Mouse (Mus musculus): ENCODE results near the gene Hc. TPM values are rescaled to one million over a fixed set of nuclear protein-coding genes. Genes with fewer than 3 reads are reported as not detected.

The Hc gene
- 0.10 and 0.25 TPM in 2 replicates for polyA plus RNA-seq (2016; fragmentation: Nextera tagmentation; extraction: Ambion mirVana)

DNA sequence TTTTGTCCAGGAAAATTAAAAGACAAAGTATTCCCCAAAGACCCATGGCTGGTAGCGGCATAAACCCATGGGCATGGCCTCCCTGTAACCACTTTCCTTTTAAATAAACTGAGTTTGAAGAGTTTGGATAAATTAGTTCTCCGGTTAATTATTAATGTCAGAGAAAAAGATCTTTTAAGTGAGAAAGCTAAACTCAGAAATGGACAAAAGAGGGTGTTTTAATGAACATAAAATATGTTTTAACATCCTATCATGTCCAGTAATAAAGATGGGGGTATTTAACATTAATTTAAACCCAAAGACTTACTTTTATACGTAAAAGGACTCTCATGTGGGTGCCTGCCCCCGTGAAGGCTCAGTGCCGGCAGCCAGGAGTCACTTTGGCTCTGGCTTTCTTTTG, at the start of gene Hc:
Gene Hc, minus strand, starts transcription at position 101 of the 400 bp plus-strand sequence.
- no peak for ATAC-seq (ENCODE audit: insufficient number of reproducible peaks, insufficient read depth, low FRiP score, low TSS enrichment)
- H3K4me3 ChIP-seq: no peak within 1 kb of the TSS
- no peaks in the 10 kb centered on the region for H3K9me3 ChIP-seq
- 85% methylated on average over 5 of the region's 5 CpGs for WGBS
- H3K9ac ChIP-seq: no peak within 1 kb of the TSS
- H3K36me3 ChIP-seq: no peaks in the 10 kb centered on the region
- H3K4me1 ChIP-seq: no peaks in the 10 kb centered on the region
- H3K27ac ChIP-seq: no peak within 1 kb of the TSS
- no peak within 1 kb of the TSS for H3K4me2 ChIP-seq (replicated peaks)
- no peaks in the 10 kb centered on the region for H3K27me3 ChIP-seq

- WGBS: 80% methylated on average over 2 of the region's 2 CpGs
- no peak for ATAC-seq (ENCODE audit: insufficient number of reproducible peaks, insufficient read depth, low FRiP score, low TSS enrichment)
- H3K9ac ChIP-seq: no peak overlapping the region
- no peak overlapping the region for H3K4me2 ChIP-seq (replicated peaks)
- H3K9me3 ChIP-seq: no peaks in the 10 kb centered on the region
- H3K4me1 ChIP-seq: peaks cover 2% of the 10 kb centered on the region; the same call in 1 of the 2 replicates
- no peak overlapping the region for H3K4me3 ChIP-seq
- no peak overlapping the region for H3K27ac ChIP-seq
- H3K27me3 ChIP-seq: no peaks in the 10 kb centered on the region
- H3K36me3 ChIP-seq: no peaks in the 10 kb centered on the region
Observed at GRCm38 (mm10) chr2:35110521-35110920, 49.3 kb upstream of the Hc start.

DNA sequence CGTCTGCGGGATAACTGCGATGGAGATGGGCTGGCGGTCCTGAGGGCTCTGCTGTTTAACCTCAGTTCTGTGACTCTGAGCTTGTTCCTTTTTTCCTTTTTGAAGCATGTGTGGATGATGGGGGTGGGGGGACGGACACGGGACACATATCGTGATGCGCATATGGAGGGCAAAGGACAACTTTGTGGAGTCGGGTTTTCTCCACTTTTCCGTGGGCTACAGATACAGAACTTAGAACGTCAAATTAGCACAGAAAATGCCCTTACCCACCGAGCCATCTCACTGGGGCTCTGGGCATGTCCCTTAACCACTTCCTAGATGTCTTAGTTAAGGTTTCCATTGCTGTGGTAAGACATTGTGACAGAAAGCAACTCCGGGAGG, 48.7 kb upstream of the Hc start:
- no peaks in the 10 kb centered on the region for H3K9me3 ChIP-seq
- H3K27me3 ChIP-seq: no peaks in the 10 kb centered on the region
- no peak for ATAC-seq (ENCODE audit: insufficient number of reproducible peaks, insufficient read depth, low FRiP score, low TSS enrichment)
- H3K27ac ChIP-seq: peak overlapping the region; percentile 83
- WGBS: 2% methylated on average over 13 of the region's 13 CpGs
- H3K4me1 ChIP-seq: peaks cover 2% of the 10 kb centered on the region; the same call in 1 of the 2 replicates
- H3K36me3 ChIP-seq: no peaks in the 10 kb centered on the region
- peak overlapping the region; percentile 57 for H3K4me2 ChIP-seq (replicated peaks)
- H3K4me3 ChIP-seq: peak overlapping the region; percentile 80
- peak overlapping the region; percentile 68 for H3K9ac ChIP-seq

DNA sequence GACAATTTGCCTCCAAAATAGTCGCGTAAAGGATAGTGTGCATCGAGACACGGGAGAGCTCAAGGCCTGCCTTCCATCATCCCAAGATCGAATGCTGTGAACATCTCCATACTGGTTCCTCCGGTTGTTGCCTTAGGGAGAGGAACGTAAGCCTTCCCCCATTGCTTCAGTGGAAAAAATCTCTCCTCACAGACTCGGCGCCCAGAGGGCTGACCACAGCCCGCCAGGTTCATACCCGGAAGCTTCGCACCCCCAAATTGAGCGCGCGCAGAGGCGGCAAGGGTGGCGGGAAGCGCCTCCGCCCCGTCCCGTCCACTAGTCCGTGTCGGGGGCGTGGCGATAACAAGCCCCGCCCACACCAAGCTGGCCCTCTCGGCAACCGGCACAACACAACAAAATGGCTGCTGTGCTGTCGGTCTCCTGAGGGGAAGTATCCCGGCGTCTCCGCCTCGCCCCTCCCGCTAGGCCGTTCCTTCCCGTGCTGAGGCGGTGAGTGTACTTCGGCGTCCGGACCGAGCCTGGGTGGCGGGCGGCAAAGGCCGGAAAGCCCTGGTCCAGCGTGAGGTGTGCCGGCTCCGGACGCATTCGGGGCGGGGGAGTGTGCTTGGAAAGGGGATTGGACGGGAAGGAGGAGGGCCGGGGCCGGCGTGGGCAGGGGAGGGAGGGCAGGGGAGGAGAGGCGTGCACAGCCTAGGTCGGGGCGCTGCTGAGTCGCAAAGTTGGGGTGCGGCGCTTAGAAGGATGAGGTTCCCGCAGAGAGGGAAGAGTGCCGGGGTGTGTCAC, 48.1 kb upstream of the Hc start, which contains the start of gene Cntrl:
Gene Cntrl, plus strand, starts transcription at position 352 of the 783 bp plus-strand sequence.
- Histone ChIP-seq H3K9ac (peak within 1 kb of the TSS; percentile 68), H3K27ac (peak within 1 kb of the TSS; percentile 83), H3K4me1 (peaks cover 2% of the 10 kb centered on the region; the same call in 1 of the 2 replicates), H3K36me3 (no peaks in the 10 kb centered on the region), H3K27me3 (no peaks in the 10 kb centered on the region), H3K9me3 (no peaks in the 10 kb centered on the region), H3K4me2 (replicated peaks) (peak within 1 kb of the TSS; percentile 57), H3K4me3 (peak within 1 kb of the TSS; percentile 80)
- under 1% methylated on average over 61 of the region's 62 CpGs for WGBS
- ATAC-seq (ENCODE audit: insufficient number of reproducible peaks, insufficient read depth, low FRiP score, low TSS enrichment): peak; percentile 96

- H3K4me3 ChIP-seq: peak overlapping the region; percentile 80
- 0 out of 2 replicates have a peak, but pooled peaks have one; percentile 16 for ATAC-seq (ENCODE audit: insufficient number of reproducible peaks, insufficient read depth, low FRiP score, low TSS enrichment)
- peak overlapping the region; percentile 57 for H3K4me2 ChIP-seq (replicated peaks)
- H3K27me3 ChIP-seq: no peaks in the 10 kb centered on the region
- H3K9ac ChIP-seq: peak overlapping the region; percentile 68
- H3K4me1 ChIP-seq: peaks cover 2% of the 10 kb centered on the region; the same call in 1 of the 2 replicates
- 32% methylated on average over 3 of the region's 3 CpGs for WGBS
- H3K27ac ChIP-seq: peak overlapping the region; percentile 83
- no peaks in the 10 kb centered on the region for H3K9me3 ChIP-seq
- H3K36me3 ChIP-seq: no peaks in the 10 kb centered on the region
Observed at GRCm38 (mm10) chr2:35108712-35109111, 47.5 kb upstream of the Hc start.

DNA sequence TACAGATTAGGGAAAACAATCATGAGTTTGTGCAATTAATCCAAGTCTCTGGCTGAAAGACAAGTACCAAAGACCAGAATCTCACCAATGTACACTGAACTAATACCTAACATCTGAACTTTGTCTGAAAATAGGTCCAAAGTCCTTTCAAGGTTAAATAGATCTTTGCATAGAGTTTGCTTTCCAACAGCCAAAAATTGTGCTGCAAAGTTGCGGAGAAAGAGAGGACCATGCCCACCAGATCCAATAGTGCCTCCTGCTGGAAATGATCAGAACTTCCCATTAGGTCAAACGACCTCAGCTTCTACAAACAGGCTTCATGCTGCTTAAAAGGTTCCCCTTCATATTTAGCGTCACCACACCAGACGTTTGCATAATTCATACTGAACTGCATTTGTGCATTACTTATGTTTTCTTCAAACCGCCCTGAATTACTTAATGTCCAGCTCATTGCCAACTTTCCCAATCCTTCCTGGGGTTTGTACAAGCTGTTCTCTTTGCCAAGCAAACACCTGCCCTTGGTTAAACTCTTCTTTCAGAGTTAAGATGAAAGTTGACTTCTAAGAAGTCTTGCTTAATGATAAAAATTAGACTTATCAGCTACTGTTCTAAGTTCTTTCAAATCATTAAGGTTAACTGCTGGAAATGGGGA, 46.9 kb upstream of the Hc start:
- no peak for ATAC-seq (ENCODE audit: insufficient number of reproducible peaks, insufficient read depth, low FRiP score, low TSS enrichment)
- 54% methylated on average over 5 of the region's 5 CpGs for WGBS
- Histone ChIP-seq H3K36me3 (no peaks in the 10 kb centered on the region), H3K4me2 (replicated peaks) (no peak overlapping the region), H3K9me3 (no peaks in the 10 kb centered on the region), H3K27ac (no peak overlapping the region), H3K27me3 (no peaks in the 10 kb centered on the region), H3K9ac (no peak overlapping the region), H3K4me1 (peaks cover 2% of the 10 kb centered on the region; the same call in 1 of the 2 replicates), H3K4me3 (no peak overlapping the region)

- Histone ChIP-seq H3K4me2 (replicated peaks) (no peak overlapping the region), H3K27me3 (no peaks in the 10 kb centered on the region), H3K36me3 (no peaks in the 10 kb centered on the region), H3K4me1 (peaks cover 2% of the 10 kb centered on the region; the same call in 1 of the 2 replicates), H3K9me3 (no peaks in the 10 kb centered on the region), H3K9ac (no peak overlapping the region), H3K4me3 (no peak overlapping the region), H3K27ac (no peak overlapping the region)
- no peak for ATAC-seq (ENCODE audit: insufficient number of reproducible peaks, insufficient read depth, low FRiP score, low TSS enrichment)
- 54% methylated on average over 3 of the region's 3 CpGs for WGBS
Observed at GRCm38 (mm10) chr2:35104843-35105242, 43.6 kb upstream of the Hc start.

GRCm38 (mm10) chr2:35103558-35103957, 42.3 kb upstream of the Hc start:
- Histone ChIP-seq H3K36me3 (no peaks in the 10 kb centered on the region), H3K4me1 (no peaks in the 10 kb centered on the region; the same call in 1 of the 2 replicates), H3K4me3 (no peak overlapping the region), H3K27ac (no peak overlapping the region), H3K9ac (no peak overlapping the region), H3K4me2 (replicated peaks) (no peak overlapping the region), H3K9me3 (no peaks in the 10 kb centered on the region), H3K27me3 (no peaks in the 10 kb centered on the region)
- ATAC-seq (ENCODE audit: insufficient number of reproducible peaks, insufficient read depth, low FRiP score, low TSS enrichment): no peak
- WGBS: 80% methylated on average over 5 of the region's 5 CpGs

- no peaks in the 10 kb centered on the region for H3K27me3 ChIP-seq
- H3K9ac ChIP-seq: no peak overlapping the region
- H3K9me3 ChIP-seq: no peaks in the 10 kb centered on the region
- H3K4me3 ChIP-seq: no peak overlapping the region
- H3K27ac ChIP-seq: no peak overlapping the region
- no peaks in the 10 kb centered on the region for H3K36me3 ChIP-seq
- no peak overlapping the region for H3K4me2 ChIP-seq (replicated peaks)
- ATAC-seq (ENCODE audit: insufficient number of reproducible peaks, insufficient read depth, low FRiP score, low TSS enrichment): no peak
- no peaks in the 10 kb centered on the region for H3K4me1 ChIP-seq
Observed at GRCm38 (mm10) chr2:35102777-35103176, 41.5 kb upstream of the Hc start.

DNA sequence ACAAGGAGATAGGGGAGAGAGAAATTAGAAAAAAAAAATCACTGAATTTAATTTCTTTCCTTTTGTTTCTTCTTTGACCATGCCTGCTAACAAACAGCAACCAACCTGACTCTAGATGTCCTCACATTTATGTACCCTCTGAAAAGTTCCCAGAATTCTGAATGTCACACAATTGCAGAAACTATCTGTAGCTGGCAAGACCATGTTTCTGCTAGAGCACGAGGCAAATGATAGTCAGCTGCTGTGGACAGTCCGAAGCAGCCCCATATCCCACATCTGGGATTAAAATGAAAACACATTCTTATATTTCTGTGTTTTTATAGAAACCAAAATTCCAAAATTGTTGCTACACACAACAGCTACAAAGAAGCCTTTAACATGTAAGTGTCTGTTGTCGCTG, 40.2 kb upstream of the Hc start, which contains the start of gene AI182371:
Gene AI182371, minus strand, starts transcription at position 101 of the 400 bp plus-strand sequence.
- H3K9ac ChIP-seq: no peak within 1 kb of the TSS
- H3K4me2 ChIP-seq (replicated peaks): no peak within 1 kb of the TSS
- no peaks in the 10 kb centered on the region for H3K4me1 ChIP-seq
- no peaks in the 10 kb centered on the region for H3K27me3 ChIP-seq
- no peaks in the 10 kb centered on the region for H3K9me3 ChIP-seq
- no peak for ATAC-seq (ENCODE audit: insufficient number of reproducible peaks, insufficient read depth, low FRiP score, low TSS enrichment)
- no peak within 1 kb of the TSS for H3K27ac ChIP-seq
- no peaks in the 10 kb centered on the region for H3K36me3 ChIP-seq
- H3K4me3 ChIP-seq: no peak within 1 kb of the TSS
- 82% methylated on average over 3 of the region's 3 CpGs for WGBS

DNA sequence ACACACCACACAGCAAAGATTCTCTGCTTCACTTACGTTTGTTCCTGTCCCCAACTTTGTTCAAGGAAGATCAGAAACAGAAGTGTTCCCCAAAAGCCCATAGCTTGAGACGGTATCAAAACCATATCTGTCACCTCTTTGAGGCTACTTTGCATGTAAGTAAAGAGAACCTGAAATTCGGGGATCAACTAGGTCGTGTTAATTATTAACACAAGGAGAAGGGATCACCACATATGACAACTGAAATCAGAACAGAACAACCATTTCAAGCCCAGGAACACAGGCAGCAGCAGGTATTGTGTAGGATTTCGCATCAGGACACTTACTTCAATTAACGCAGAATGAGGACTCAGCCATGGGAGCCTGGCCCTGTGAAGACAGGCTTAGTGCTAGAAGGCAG, 39.3 kb upstream of the Hc start:
- 80% methylated on average over 6 of the region's 6 CpGs for WGBS
- Histone ChIP-seq H3K9me3 (no peaks in the 10 kb centered on the region), H3K27ac (no peak overlapping the region), H3K36me3 (no peaks in the 10 kb centered on the region), H3K27me3 (no peaks in the 10 kb centered on the region), H3K9ac (no peak overlapping the region), H3K4me3 (no peak overlapping the region), H3K4me2 (replicated peaks) (no peak overlapping the region), H3K4me1 (no peaks in the 10 kb centered on the region)
- ATAC-seq (ENCODE audit: insufficient number of reproducible peaks, insufficient read depth, low FRiP score, low TSS enrichment): no peak

DNA sequence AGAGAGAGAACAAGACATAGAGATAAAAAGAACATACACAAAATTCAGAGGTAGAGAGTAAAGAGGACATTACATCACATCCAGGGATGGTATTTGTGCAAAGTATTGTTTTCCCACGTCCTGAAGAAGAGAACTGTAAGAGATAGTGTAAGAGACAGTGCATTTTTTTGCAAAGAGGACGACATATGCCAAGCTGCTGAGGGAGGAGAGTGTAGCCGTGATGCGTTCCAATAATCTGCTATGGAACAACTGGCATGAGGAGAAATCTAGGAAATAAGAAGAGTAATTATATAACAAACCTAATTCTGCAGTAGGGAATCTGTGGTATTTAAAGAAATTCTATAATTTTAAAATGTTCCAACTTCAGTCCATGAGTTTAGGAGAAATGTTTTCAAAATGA, 26.2 kb upstream of the Hc start:
- H3K9ac ChIP-seq: no peak overlapping the region
- H3K4me2 ChIP-seq (replicated peaks): no peak overlapping the region
- H3K36me3 ChIP-seq: no peaks in the 10 kb centered on the region
- H3K4me3 ChIP-seq: no peak overlapping the region
- no peaks in the 10 kb centered on the region for H3K4me1 ChIP-seq
- ATAC-seq (ENCODE audit: insufficient number of reproducible peaks, insufficient read depth, low FRiP score, low TSS enrichment): no peak
- H3K27ac ChIP-seq: no peak overlapping the region
- no peaks in the 10 kb centered on the region for H3K9me3 ChIP-seq
- no peaks in the 10 kb centered on the region for H3K27me3 ChIP-seq
- WGBS: 75% methylated on average over 4 of the region's 4 CpGs

Data from embryonic facial prominence, embryonic 12.5 days (tissue).